Mouse (Mus musculus) CH12.LX (cell line): Measurements from ENCODE around the gene Gm26938. TPM values are rescaled to one million over a fixed set of nuclear protein-coding genes. Genes with fewer than 3 reads are reported as not detected.
A peak's percentile ranks its signal among the peaks of the same experiment; 100 is the strongest.

Experiments
- DNase-seq: peaks from one replicate; pipeline ENCODE4 v3.0.0-alpha.2; 2013; ENCODE audit errors: extremely low read depth
- H3K27ac ChIP-seq: 2 replicates; pipeline ENCODE4 v1.5.1; 2012; ENCODE audit warnings: low read depth, mild to moderate bottlenecking, control low read depth, moderate library complexity; ENCODE audit not compliant: insufficient read depth
- H3K27me3 ChIP-seq: replicated peaks from 2 replicates; pipeline ENCODE3; 2012; ENCODE audit warnings: inconsistent platforms
- H3K36me3 ChIP-seq, 2 experiments: replicated peaks in 1 of 2; 2 replicates each; pipeline versions ENCODE3 to v1.6.1; 2012; ENCODE audit warnings: inconsistent platforms in 1 of 2, low read length in 1 of 2, mild to moderate bottlenecking in 1 of 2, mixed read lengths in 1 of 2, moderate library complexity in 1 of 2; ENCODE audit not compliant: control insufficient read depth in 1 of 2, insufficient read depth in 1 of 2
- H3K4me1 ChIP-seq, 2 experiments: 2 replicates each; pipeline ENCODE4 v1.6.1; 2012; ENCODE audit warnings: inconsistent platforms in 1 of 2, moderate library complexity in 1 of 2; ENCODE audit not compliant: insufficient read depth in 2 of 2, control insufficient read depth in 1 of 2
- H3K4me2 ChIP-seq: 2 replicates; pipeline ENCODE4 v1.6.1; 2012; ENCODE audit warnings: low read depth, mild to moderate bottlenecking, control low read depth; ENCODE audit not compliant: poor library complexity, insufficient read depth, severe bottlenecking
- H3K4me3 ChIP-seq, 3 experiments: fragments of 150-350 bp in 1 of 3; sonication (generic) in 1 of 3; replicated peaks in 1 of 3; 2 replicates each; pipeline versions ENCODE3 to v1.5.1; 2011 to 2012; ENCODE audit warnings: low read depth in 2 of 3, low read length in 2 of 3, mild to moderate bottlenecking in 2 of 3, moderate library complexity in 2 of 3, control low read depth in 1 of 3, improper control_type of control experiment in 1 of 3, inconsistent platforms in 1 of 3, mixed read lengths in 1 of 3; ENCODE audit not compliant: poor library complexity in 1 of 3
- H3K79me2 ChIP-seq: replicated peaks from 2 replicates; pipeline ENCODE4 v1.6.1; 2012; ENCODE audit warnings: mild to moderate bottlenecking, moderate library complexity; ENCODE audit not compliant: control insufficient read depth, poor library complexity, insufficient read depth, severe bottlenecking; ENCODE audit errors: extremely low read depth
- H3K9ac ChIP-seq: 2 replicates; pipeline ENCODE4 v1.6.1; 2012; ENCODE audit warnings: low read depth, mild to moderate bottlenecking, control low read depth, moderate library complexity; ENCODE audit not compliant: insufficient read depth
- H3K9me3 ChIP-seq: replicated peaks from 2 replicates; pipeline ENCODE3; 2012; ENCODE audit warnings: low read length, inconsistent platforms, mixed read lengths
- BHLHE40 ChIP-seq: IDR thresholded peaks from 2 replicates; pipeline ENCODE4 v1.6.1; 2011; ENCODE audit warnings: mild to moderate bottlenecking, low read depth, low read length, improper control_type of control experiment
- CHD2 ChIP-seq: IDR thresholded peaks from 2 replicates; pipeline ENCODE4 v1.6.1; 2011; ENCODE audit warnings: low read length, improper control_type of control experiment
- CTCF ChIP-seq, 2 experiments: IDR thresholded peaks in 1 of 2; conservative IDR thresholded peaks in 1 of 2; 2 replicates each; pipeline ENCODE4 v1.5.1; 2011 to 2012; ENCODE audit warnings: low read depth in 2 of 2, low read length in 2 of 2, improper control_type of control experiment in 1 of 2, inconsistent platforms in 1 of 2, mild to moderate bottlenecking in 1 of 2, moderate library complexity in 1 of 2
- E2F4 ChIP-seq: IDR thresholded peaks from 2 replicates; pipeline ENCODE4 v1.6.1; 2011; ENCODE audit warnings: low read depth, low read length, improper control_type of control experiment; ENCODE audit not compliant: insufficient replicate concordance
- ELF1 ChIP-seq: IDR thresholded peaks from 2 replicates; pipeline ENCODE4 v1.6.1; 2014; ENCODE audit warnings: low read depth, mild to moderate bottlenecking, inconsistent platforms, low read length, improper control_type of control experiment
- EP300 ChIP-seq: IDR thresholded peaks from 2 replicates; pipeline ENCODE4 v1.6.1; 2011; ENCODE audit warnings: low read length, improper control_type of control experiment
- GABPA ChIP-seq: IDR thresholded peaks from 2 replicates; pipeline ENCODE4 v1.6.1; 2012; ENCODE audit warnings: low read depth, low read length, improper control_type of control experiment, inconsistent platforms; ENCODE audit not compliant: insufficient replicate concordance
- HCFC1 ChIP-seq: IDR thresholded peaks from 2 replicates; pipeline ENCODE4 v1.6.1; 2012; ENCODE audit warnings: low read depth, mild to moderate bottlenecking, inconsistent platforms, low read length, improper control_type of control experiment
- JUN ChIP-seq: IDR thresholded peaks from 2 replicates; pipeline ENCODE4 v1.6.1; 2011; ENCODE audit warnings: low read depth, mild to moderate bottlenecking, low read length, improper control_type of control experiment, moderate library complexity; ENCODE audit not compliant: insufficient read depth
- JUND ChIP-seq: conservative IDR thresholded peaks from 2 replicates; pipeline ENCODE4 v1.6.1; 2011; ENCODE audit warnings: low read depth, low read length, improper control_type of control experiment
- MXI1 ChIP-seq: IDR thresholded peaks from 2 replicates; pipeline ENCODE4 v1.6.1; 2011; ENCODE audit warnings: mild to moderate bottlenecking, low read depth, low read length, improper control_type of control experiment
- MYC ChIP-seq: IDR thresholded peaks from 2 replicates; pipeline ENCODE4 v1.6.1; 2011; ENCODE audit warnings: low read depth, mild to moderate bottlenecking, improper control_type of control experiment, low read length
- NELFE ChIP-seq: IDR thresholded peaks from 2 replicates; pipeline ENCODE4 v1.6.1; 2011; ENCODE audit warnings: low read depth, low read length, improper control_type of control experiment
- PAX5 ChIP-seq: IDR thresholded peaks from 2 replicates; pipeline ENCODE4 v1.6.1; 2012; ENCODE audit warnings: low read length, inconsistent platforms, mixed read lengths
- POLR2AphosphoS2 ChIP-seq: IDR thresholded peaks from 2 replicates; pipeline ENCODE4 v1.6.1; 2011; ENCODE audit warnings: low read depth, low read length, improper control_type of control experiment
- RAD21 ChIP-seq: IDR thresholded peaks from 2 replicates; pipeline ENCODE4 v1.6.1; 2011; ENCODE audit warnings: low read depth, mild to moderate bottlenecking, low read length, improper control_type of control experiment, moderate library complexity
- RCOR1 ChIP-seq: conservative IDR thresholded peaks from 2 replicates; pipeline ENCODE4 v1.6.1; 2012; ENCODE audit warnings: low read depth, mild to moderate bottlenecking, inconsistent platforms, low read length, improper control_type of control experiment
- SIN3A ChIP-seq: IDR thresholded peaks from 2 replicates; pipeline ENCODE4 v1.6.1; 2012; ENCODE audit warnings: low read length, improper control_type of control experiment, inconsistent platforms
- SMC3 ChIP-seq: IDR thresholded peaks from 2 replicates; pipeline ENCODE4 v1.6.1; 2011; ENCODE audit warnings: low read depth, low read length, improper control_type of control experiment
- USF1 ChIP-seq: IDR thresholded peaks from 2 replicates; pipeline ENCODE4 v1.6.1; 2014; ENCODE audit warnings: low read depth, mild to moderate bottlenecking, inconsistent platforms, low read length, improper control_type of control experiment
- USF2 ChIP-seq: conservative IDR thresholded peaks from 2 replicates; pipeline ENCODE4 v1.6.1; 2011; ENCODE audit warnings: low read depth, low read length, improper control_type of control experiment
- ZC3H11A ChIP-seq: IDR thresholded peaks from 2 replicates; pipeline ENCODE4 v1.6.1; 2012; ENCODE audit warnings: low read depth, mild to moderate bottlenecking, inconsistent platforms, low read length, improper control_type of control experiment
- ZMIZ1 ChIP-seq: IDR thresholded peaks from 2 replicates; pipeline ENCODE4 v1.6.1; 2012; ENCODE audit warnings: low read depth, mild to moderate bottlenecking, inconsistent platforms, low read length, improper control_type of control experiment
- ZNF384 ChIP-seq: IDR thresholded peaks from 2 replicates; pipeline ENCODE4 v1.6.1; 2012; ENCODE audit warnings: low read depth, low read length, improper control_type of control experiment, inconsistent platforms
- dilution Hi-C: fragments of 300-500 bp; cut with MboI; formaldehyde crosslinking; loops from 2 replicates; pipeline ENCODE4 v1.14.3; 2020; ENCODE audit warnings: low sequenced_read_pairs; ENCODE audit not compliant: extremely low pct_unique_long_range_greater_than_20kb, extremely low pct_ligation_motif_present
- in situ Hi-C: fragments of 300-500 bp; cut with MboI; formaldehyde crosslinking; loops from 3 replicates; pipeline ENCODE4 v1.14.3; 2019; ENCODE audit warnings: low sequenced_read_pairs, low pct_ligation_motif_present, low pct_unique_long_range_greater_than_20kb, mixed read lengths
- polyA plus RNA-seq: library from polyadenylated mRNA; unstranded; fragments of >175 nt; gene quantifications from 2 replicates; pipeline ENCODE4 v1.2.1, GENCODE M21; 2012; ENCODE audit warnings: low read depth; ENCODE audit not compliant: insufficient read length
- total RNA-seq, 2 experiments: library from RNA; depleted of rRNA; stranded (reverse); fragments of 300-350 nt in 1 of 2; fragments of >200 nt in 1 of 2; gene quantifications; 2 replicates each; pipeline ENCODE4 v1.2.3; 2012 to 2014

Gm26938 gene
- total and polyA plus RNA-seq, 3 experiments, result not detected

- H3K36me3 ChIP-seq, result peaks cover 26 to 37% of the 10 kb centered on the region in 2 experiments
- H3K9ac ChIP-seq, result no peak overlapping the region
- H3K4me2 ChIP-seq, result no peak overlapping the region
- in situ Hi-C loops (no loop called here), dilution Hi-C loops (no loop called here)
- no peaks in the 10 kb centered on the region for H3K9me3 ChIP-seq
- no peaks in the 10 kb centered on the region for H3K4me1 ChIP-seq
- no peaks in the 10 kb centered on the region for H3K79me2 ChIP-seq
- DNase-seq, result no peak
- H3K27me3 ChIP-seq, result no peaks in the 10 kb centered on the region
- no peak overlapping the region for H3K4me3 ChIP-seq
- no peak overlapping the region for H3K27ac ChIP-seq
- TF ChIP-seq GABPA, result no peak
- TF ChIP-seq HCFC1, result no peak
- TF ChIP-seq SIN3A, result no peak
- TF ChIP-seq ZNF384, result no peak
- no peak for TF ChIP-seq USF1
- TF ChIP-seq JUN, result no peak
- no peak for TF ChIP-seq POLR2AphosphoS2
- TF ChIP-seq RAD21, result no peak
- no peak for TF ChIP-seq ZC3H11A
- TF ChIP-seq RCOR1, result no peak
- no peak for TF ChIP-seq NELFE
- no peak for TF ChIP-seq E2F4
- TF ChIP-seq MXI1, result no peak
- TF ChIP-seq CTCF (conservative IDR thresholded peaks at IDR 0.05 in 1 of 2, IDR thresholded peaks at IDR 0.05 in 1 of 2; ENCODE audit: low read depth in 2 of 2, low read length in 2 of 2), result no peak; a peak in 1 of 4 replicates
- TF ChIP-seq MYC, result no peak
- TF ChIP-seq PAX5, result no peak
Measured at GRCm38 (mm10) chr5:139804107-139804551, 22.1 kb downstream of the Gm26938 start.

- Histone ChIP-seq H3K4me1 (no peaks in the 10 kb centered on the region), H3K9me3 (no peaks in the 10 kb centered on the region), H3K4me2 (no peak overlapping the region), H3K9ac (no peak overlapping the region), H3K36me3 (peaks cover 29 to 41% of the 10 kb centered on the region in 2 experiments), H3K27me3 (no peaks in the 10 kb centered on the region)
- DNase-seq, result no peak
- in situ Hi-C loops, result no loop called here
- dilution Hi-C loops, result no loop called here
- TF ChIP-seq JUND (no peak), JUN (no peak), EP300 (no peak), USF2 (no peak), ZMIZ1 (no peak), MYC (no peak), BHLHE40 (0 out of 2 replicates have a peak, but pooled peaks have one; percentile 19), SMC3 (no peak), CHD2 (no peak), ELF1 (no peak), RAD21 (no peak), CTCF (conservative IDR thresholded peaks at IDR 0.05 in 1 of 2, IDR thresholded peaks at IDR 0.05 in 1 of 2; ENCODE audit: low read depth in 2 of 2, low read length in 2 of 2) (0 out of 4 replicates have a peak, but pooled peaks of 1 of the 2 experiments have one; percentile 42)
- TF ChIP-seq, all 38 proteins: peak for 2
- Histone ChIP-seq H3K79me2 (no peaks in the 10 kb centered on the region), H3K4me3 (no peak overlapping the region), H3K27ac (no peak overlapping the region)
Measured at GRCm38 (mm10) chr5:139803601-139804102, 22.6 kb downstream of the Gm26938 start.
